Mouse (Mus musculus) ES-Bruce4 (cell line): Measurements from ENCODE around the gene Xrcc2.

Source experiments
- CTCF ChIP-seq: IDR thresholded peaks from one replicate; pipeline ENCODE4 v1.8.1; 2011; ENCODE audit warnings: low read depth, low read length
- EP300 ChIP-seq: IDR thresholded peaks from 2 replicates; pipeline ENCODE4 v1.6.1; 2011; ENCODE audit warnings: low read depth, low read length; ENCODE audit not compliant: insufficient read depth

- no peak for TF ChIP-seq CTCF
- no peak for TF ChIP-seq EP300
Observed at GRCm38 (mm10) chr5:25645661-25646364, 59.8 kb downstream of the Xrcc2 start.
